Mouse (Mus musculus): ENCODE data around the gene Ppcs. TPM values are rescaled to one million over a fixed set of nuclear protein-coding genes. Genes with fewer than 3 reads are reported as not detected.

Gene Ppcs
- polyA plus RNA-seq, 1 experiment = 0.17 TPM

- TF ChIP-seq GATA1 (IDR thresholded peaks at IDR 0.05; ENCODE audit: low read length) (no peak), TAL1 (IDR thresholded peaks at IDR 0.05; ENCODE audit: low read length) (no peak)
- H3K27me3 ChIP-seq (ENCODE audit: control insufficient read depth) = no peaks in the 10 kb centered on the region; the same call in 1 of the 2 replicates
- peaks cover 67% of the 10 kb centered on the region for H3K4me1 ChIP-seq (ENCODE audit: control insufficient read depth)
- H3K4me3 ChIP-seq (replicated peaks) = no peak overlapping the region
- no peaks in the 10 kb centered on the region for H3K9me3 ChIP-seq (ENCODE audit: control insufficient read depth, low read length)
- no peaks in the 10 kb centered on the region for H3K36me3 ChIP-seq (ENCODE audit: control insufficient read depth)
Measured at GRCm38 (mm10) chr4:119425601-119426000, 3.4 kb upstream of the Ppcs start.

GRCm38 (mm10) chr4:119425077-119425476 is 2.9 kb upstream of the Ppcs start:
- Histone ChIP-seq H3K36me3 (ENCODE audit: control insufficient read depth) (no peaks in the 10 kb centered on the region), H3K27me3 (ENCODE audit: control insufficient read depth) (no peaks in the 10 kb centered on the region; the same call in 1 of the 2 replicates), H3K4me3 (replicated peaks) (no peak overlapping the region), H3K9me3 (ENCODE audit: control insufficient read depth, low read length) (no peaks in the 10 kb centered on the region), H3K4me1 (ENCODE audit: control insufficient read depth) (peaks cover 63% of the 10 kb centered on the region)
- TF ChIP-seq GATA1 (IDR thresholded peaks at IDR 0.05; ENCODE audit: low read length) = no peak
- TF ChIP-seq TAL1 (IDR thresholded peaks at IDR 0.05; ENCODE audit: low read length) = no peak

GRCm38 (mm10) chr4:119421921-119422293 is 313 bp downstream of the Ppcs start:
- peaks cover 73% of the 10 kb centered on the region for H3K4me1 ChIP-seq (ENCODE audit: control insufficient read depth)
- TF ChIP-seq GATA1 (IDR thresholded peaks at IDR 0.05; ENCODE audit: low read length) (no peak), TAL1 (IDR thresholded peaks at IDR 0.05; ENCODE audit: low read length) (no peak)

GRCm38 (mm10) chr4:119421191-119421590 is 1.0 kb downstream of the Ppcs start:
- Histone ChIP-seq H3K27me3 (ENCODE audit: control insufficient read depth) (peaks cover 7% of the 10 kb centered on the region), H3K36me3 (ENCODE audit: control insufficient read depth) (no peaks in the 10 kb centered on the region), H3K9me3 (ENCODE audit: control insufficient read depth, low read length) (no peaks in the 10 kb centered on the region), H3K4me3 (replicated peaks) (peak overlapping the region; percentile 6), H3K4me1 (ENCODE audit: control insufficient read depth) (peaks cover 76% of the 10 kb centered on the region)
- TF ChIP-seq GATA1 (IDR thresholded peaks at IDR 0.05; ENCODE audit: low read length) (no peak), TAL1 (IDR thresholded peaks at IDR 0.05; ENCODE audit: low read length) (no peak)

More at GRCm38 (mm10) chr4:119421921-119422293, 313 bp downstream of the Ppcs start:
- peak overlapping the region; percentile 68 for H3K4me3 ChIP-seq (replicated peaks)
- no peaks in the 10 kb centered on the region for H3K36me3 ChIP-seq (ENCODE audit: control insufficient read depth)
- no peaks in the 10 kb centered on the region for H3K9me3 ChIP-seq (ENCODE audit: control insufficient read depth, low read length)
- peaks cover under 1% of the 10 kb centered on the region; the same call in 1 of the 2 replicates for H3K27me3 ChIP-seq (ENCODE audit: control insufficient read depth)

- H3K4me1 ChIP-seq (ENCODE audit: control insufficient read depth) = peaks cover 55% of the 10 kb centered on the region
- peaks cover 38% of the 10 kb centered on the region for H3K27me3 ChIP-seq (ENCODE audit: control insufficient read depth)
Measured at GRCm38 (mm10) chr4:119417894-119418293, 4.3 kb downstream of the Ppcs start.

GRCm38 (mm10) chr4:119417270-119417669 is 5.0 kb downstream of the Ppcs start:
- Histone ChIP-seq H3K4me1 (ENCODE audit: control insufficient read depth) (peaks cover 51% of the 10 kb centered on the region), H3K36me3 (ENCODE audit: control insufficient read depth) (no peaks in the 10 kb centered on the region), H3K27me3 (ENCODE audit: control insufficient read depth) (peaks cover 43% of the 10 kb centered on the region), H3K9me3 (ENCODE audit: control insufficient read depth, low read length) (no peaks in the 10 kb centered on the region), H3K4me3 (replicated peaks) (no peak overlapping the region)
- TF ChIP-seq TAL1 (IDR thresholded peaks at IDR 0.05; ENCODE audit: low read length) (no peak), GATA1 (IDR thresholded peaks at IDR 0.05; ENCODE audit: low read length) (no peak)

More at GRCm38 (mm10) chr4:119417894-119418293, 4.3 kb downstream of the Ppcs start:
- Histone ChIP-seq H3K36me3 (ENCODE audit: control insufficient read depth) (no peaks in the 10 kb centered on the region), H3K9me3 (ENCODE audit: control insufficient read depth, low read length) (no peaks in the 10 kb centered on the region), H3K4me3 (replicated peaks) (no peak overlapping the region)
- peak; percentile 50 for TF ChIP-seq TAL1 (IDR thresholded peaks at IDR 0.05; ENCODE audit: low read length)
- TF ChIP-seq GATA1 (IDR thresholded peaks at IDR 0.05; ENCODE audit: low read length) = no peak

- Histone ChIP-seq H3K9me3 (ENCODE audit: control insufficient read depth, low read length) (no peaks in the 10 kb centered on the region), H3K36me3 (ENCODE audit: control insufficient read depth) (no peaks in the 10 kb centered on the region), H3K4me1 (ENCODE audit: control insufficient read depth) (peaks cover 37% of the 10 kb centered on the region), H3K27me3 (ENCODE audit: control insufficient read depth) (peaks cover 47% of the 10 kb centered on the region), H3K4me3 (replicated peaks) (peak within 1 kb of the TSS; percentile 52)
- TF ChIP-seq TAL1 (IDR thresholded peaks at IDR 0.05; ENCODE audit: low read length) = no peak
Measured at GRCm38 (mm10) chr4:119415072-119415753, 7.0 kb downstream of the Ppcs start, which contains the start of gene Ccdc30. Gene Ccdc30, minus strand, starts transcription at chr4:119415521.

GRCm38 (mm10) chr4:119412791-119413190 is 9.4 kb downstream of the Ppcs start:
- Histone ChIP-seq H3K27me3 (ENCODE audit: control insufficient read depth) (peaks cover 47% of the 10 kb centered on the region), H3K4me3 (replicated peaks) (no peak overlapping the region), H3K36me3 (ENCODE audit: control insufficient read depth) (no peaks in the 10 kb centered on the region), H3K4me1 (ENCODE audit: control insufficient read depth) (peaks cover 26% of the 10 kb centered on the region), H3K9me3 (ENCODE audit: control insufficient read depth, low read length) (no peaks in the 10 kb centered on the region)
- TF ChIP-seq TAL1 (IDR thresholded peaks at IDR 0.05; ENCODE audit: low read length) (no peak), GATA1 (IDR thresholded peaks at IDR 0.05; ENCODE audit: low read length) (no peak)

GRCm38 (mm10) chr4:119411877-119412650 is 10.2 kb downstream of the Ppcs start:
- Histone ChIP-seq H3K4me3 (replicated peaks) (no peak overlapping the region), H3K27me3 (ENCODE audit: control insufficient read depth) (peaks cover 47% of the 10 kb centered on the region), H3K36me3 (ENCODE audit: control insufficient read depth) (no peaks in the 10 kb centered on the region), H3K4me1 (ENCODE audit: control insufficient read depth) (peaks cover 18% of the 10 kb centered on the region), H3K9me3 (ENCODE audit: control insufficient read depth, low read length) (peaks cover under 1% of the 10 kb centered on the region; the same call in 1 of the 2 replicates)
- TF ChIP-seq TAL1 (IDR thresholded peaks at IDR 0.05; ENCODE audit: low read length) (no peak), GATA1 (IDR thresholded peaks at IDR 0.05; ENCODE audit: low read length) (no peak)
